In genomic region chr7:45174567-45175280, GRCm38 (mm10) we compare ENCODE assay signal across 10 mouse cellular contexts. TPM values are rescaled to one million over a fixed set of nuclear protein-coding genes. Genes with fewer than 3 reads are reported as not detected.
DNase-seq lines count a peak whose midpoint lies in the region; ATAC-seq and TF ChIP-seq lines count a peak whose summit lies in the region.
"Had no signal": no experiment of that assay in that cellular context is flagged by ENCODE, and none has a peak within 500 bp of the region (broad histone marks: within the 10 kb centered on the region; RNA-seq: fewer than 3 reads in every experiment).

No protein-coding gene starts in this region.

- H3K27ac ChIP-seq in forebrain, embryonic 10.5 days, result peak overlapping the region; percentile 44; the same call in 1 of the 2 replicates
- H3K27ac ChIP-seq in forebrain, embryonic 16.5 days (ENCODE audit: low read length), result no peak overlapping the region
- no peak overlapping the region for H3K27ac ChIP-seq in lung, postnatal 0 days (ENCODE audit: low read length)
- no peak overlapping the region for H3K27ac ChIP-seq in limb, embryonic 11.5 days (replicated peaks; ENCODE audit: low read depth, low read length)

- no peaks in the 10 kb centered on the region for H3K36me3 ChIP-seq in forebrain, embryonic 10.5 days (replicated peaks)
- H3K36me3 ChIP-seq in forebrain, embryonic 16.5 days (ENCODE audit: control insufficient read depth, insufficient read depth), result 0 out of 2 replicates have a peak, but pooled peaks cover 2% of the 10 kb centered on the region
- H3K36me3 ChIP-seq in lung, postnatal 0 days (ENCODE audit: insufficient read depth, low read length), result no peaks in the 10 kb centered on the region
- no peaks in the 10 kb centered on the region for H3K36me3 ChIP-seq in limb, embryonic 11.5 days (ENCODE audit: control insufficient read depth, insufficient read depth, low read length)

- ATAC-seq in forebrain, embryonic 16.5 days, result no peak
- ATAC-seq in lung, postnatal 0 days, result peak; percentile 12; the same call in 1 of the 2 replicates
- no peak for ATAC-seq in limb, embryonic 11.5 days (ENCODE audit: insufficient number of reproducible peaks, low FRiP score, low TSS enrichment, low read depth)

- H3K9me3 ChIP-seq in forebrain, embryonic 10.5 days, result peaks cover 23% of the 10 kb centered on the region
- H3K9me3 ChIP-seq in forebrain, embryonic 16.5 days (ENCODE audit: control insufficient read depth, low read length), result no peaks in the 10 kb centered on the region
- H3K9me3 ChIP-seq in lung, postnatal 0 days (ENCODE audit: low read length), result no peaks in the 10 kb centered on the region; the same call in 1 of the 2 replicates
- peaks cover 9% of the 10 kb centered on the region for H3K9me3 ChIP-seq in limb, embryonic 11.5 days (ENCODE audit: control insufficient read depth, low read length)

- peaks cover 98% of the 10 kb centered on the region for H3K27me3 ChIP-seq in forebrain, embryonic 10.5 days (ENCODE audit: poor library complexity, severe bottlenecking)
- H3K27me3 ChIP-seq in forebrain, embryonic 16.5 days (replicated peaks; ENCODE audit: control insufficient read depth, insufficient read depth, low read length), result peaks cover 62% of the 10 kb centered on the region
- peaks cover 55% of the 10 kb centered on the region for H3K27me3 ChIP-seq in lung, postnatal 0 days (replicated peaks; ENCODE audit: insufficient read depth, low read length)
- peaks cover 68% of the 10 kb centered on the region for H3K27me3 ChIP-seq in limb, embryonic 11.5 days (ENCODE audit: control insufficient read depth, insufficient read depth, low read length)

- TF ChIP-seq EP300 in lung, postnatal 0 days (IDR thresholded peaks at IDR 0.05), result no peak

- WGBS in forebrain, embryonic 10.5 days, result 2% methylated on average over 29 of the region's 29 CpGs
- WGBS in forebrain, embryonic 16.5 days, result 4% methylated on average over 27 of the region's 29 CpGs
- WGBS in lung, postnatal 0 days, result 6% methylated on average over 26 of the region's 29 CpGs
- 7% methylated on average over 25 of the region's 29 CpGs for WGBS in limb, embryonic 11.5 days

- no peak overlapping the region for H3K4me2 ChIP-seq in forebrain, embryonic 16.5 days (ENCODE audit: low read length)
- no peak overlapping the region for H3K4me2 ChIP-seq in lung, postnatal 0 days (replicated peaks; ENCODE audit: low read depth, low read length)
- H3K4me2 ChIP-seq in limb, embryonic 11.5 days (ENCODE audit: low read depth, severe bottlenecking), result no peak overlapping the region

- H3K9ac ChIP-seq in forebrain, embryonic 16.5 days (replicated peaks; ENCODE audit: low read depth, low read length), result no peak overlapping the region
- H3K9ac ChIP-seq in lung, postnatal 0 days (replicated peaks; ENCODE audit: low read depth), result no peak overlapping the region
- H3K9ac ChIP-seq in limb, embryonic 11.5 days (ENCODE audit: low read length), result no peak overlapping the region

- peak; percentile 43 for DNase-seq in forebrain, embryonic 10.5 days (ENCODE audit: extremely low spot score, low spot score)
- DNase-seq in lung, postnatal 0 days (ENCODE audit: low spot score), result no peak
- DNase-seq in lung, postnatal 4 days, result no peak
- peak; percentile 40 for DNase-seq in limb, embryonic 11.5 days (ENCODE audit: low spot score)
- peak; percentile 67 for DNase-seq in retina, postnatal 1 day
- DNase-seq in layer of hippocampus, postnatal 14 days (ENCODE audit: low spot score in 2 of 2), result no peak
- DNase-seq in layer of hippocampus, adult 9-10 months (ENCODE audit: low spot score), result no peak
- DNase-seq: adrenal gland, postnatal 36 days; kidney, adult 8-10 months had no signal

- H3K4me1 ChIP-seq in forebrain, embryonic 10.5 days, result peaks cover 27% of the 10 kb centered on the region
- H3K4me1 ChIP-seq in forebrain, embryonic 16.5 days (replicated peaks; ENCODE audit: control insufficient read depth, insufficient read depth, low read length), result peaks cover 9% of the 10 kb centered on the region
- no peaks in the 10 kb centered on the region for H3K4me1 ChIP-seq in lung, postnatal 0 days (ENCODE audit: insufficient read depth, low read depth, low read length)
- 0 out of 2 replicates have a peak, but pooled peaks cover 3% of the 10 kb centered on the region for H3K4me1 ChIP-seq in limb, embryonic 11.5 days (ENCODE audit: control insufficient read depth, insufficient read depth, low read length)

- peak overlapping the region; percentile 40 for H3K4me3 ChIP-seq in forebrain, embryonic 10.5 days
- no peak overlapping the region for H3K4me3 ChIP-seq in forebrain, embryonic 16.5 days (replicated peaks; ENCODE audit: low read length)
- H3K4me3 ChIP-seq in lung, postnatal 0 days (ENCODE audit: low read depth, low read length), result no peak overlapping the region
- 0 out of 2 replicates have a peak overlapping the region, but pooled peaks have one; percentile 5 for H3K4me3 ChIP-seq in limb, embryonic 11.5 days (ENCODE audit: low read depth, low read length)

- no peak for TF ChIP-seq CTCF in lung, postnatal 0 days (IDR thresholded peaks at IDR 0.05)

RNA-seq across cellular contexts. Expression of gene Gfy, which starts 4.6 kb away (rescaled TPM):
- polyA plus RNA-seq in forebrain, embryonic 10.5 days (2016; fragmentation: Nextera tagmentation; extraction: Ambion mirVana), result 0.15 TPM in 1 of 2 replicates, not detected in the other
- 0.51 TPM in 1 of 2 replicates, not detected in the other for polyA plus RNA-seq in forebrain, embryonic 16.5 days (2015; fragmentation: Nextera tagmentation; extraction: Ambion mirVana)
- polyA plus RNA-seq in lung, postnatal 0 days (2015; fragmentation: Nextera tagmentation; extraction: Ambion mirVana), result not detected in 2 replicates
- polyA plus RNA-seq in limb, embryonic 11.5 days (2014; fragmentation: Nextera tagmentation; extraction: Ambion mirVana), result not detected in 2 replicates
- total RNA-seq in layer of hippocampus, postnatal 14 days (2021), result under 1 TPM in 1 of 2 experiments, not detected in 1; 0.26 TPM
- total RNA-seq: adrenal gland, postnatal 36 days had no signal

RNA-seq across cellular contexts. Expression of gene Pth2, which starts 6.1 kb away (rescaled TPM):
- 0.33 TPM in 1 of 2 replicates, not detected in the other for polyA plus RNA-seq in forebrain, embryonic 10.5 days (2016; fragmentation: Nextera tagmentation; extraction: Ambion mirVana)
- 0.63 TPM in 1 of 2 replicates, not detected in the other for polyA plus RNA-seq in forebrain, embryonic 16.5 days (2015; fragmentation: Nextera tagmentation; extraction: Ambion mirVana)
- polyA plus RNA-seq in lung, postnatal 0 days (2015; fragmentation: Nextera tagmentation; extraction: Ambion mirVana), result not detected in 2 replicates
- polyA plus RNA-seq in limb, embryonic 11.5 days (2014; fragmentation: Nextera tagmentation; extraction: Ambion mirVana), result not detected in 2 replicates
- not detected for total RNA-seq in layer of hippocampus, postnatal 14 days (2021)
- total RNA-seq: adrenal gland, postnatal 36 days had no signal

RNA-seq across cellular contexts. Expression of gene Slc17a7, which starts 11.0 kb away (rescaled TPM):
- 0.95 and 1.2 TPM in 2 replicates for polyA plus RNA-seq in forebrain, embryonic 10.5 days (2016; fragmentation: Nextera tagmentation; extraction: Ambion mirVana)
- polyA plus RNA-seq in forebrain, embryonic 16.5 days (2015; fragmentation: Nextera tagmentation; extraction: Ambion mirVana), result 20.1 and 22.8 TPM in 2 replicates
- 0.56 and 0.65 TPM in 2 replicates for polyA plus RNA-seq in lung, postnatal 0 days (2015; fragmentation: Nextera tagmentation; extraction: Ambion mirVana)
- 0.11 TPM in 1 of 2 replicates, not detected in the other for polyA plus RNA-seq in limb, embryonic 11.5 days (2014; fragmentation: Nextera tagmentation; extraction: Ambion mirVana)
- 1,000 to 10,000 TPM; 1,582 to 1,636 TPM for total RNA-seq in layer of hippocampus, postnatal 14 days (2021)

RNA-seq across cellular contexts. Expression of gene Aldh16a1, which starts 20.3 kb away (rescaled TPM):
- 53.0 and 55.1 TPM in 2 replicates for polyA plus RNA-seq in forebrain, embryonic 10.5 days (2016; fragmentation: Nextera tagmentation; extraction: Ambion mirVana)
- polyA plus RNA-seq in forebrain, embryonic 16.5 days (2015; fragmentation: Nextera tagmentation; extraction: Ambion mirVana), result 19.3 and 20.9 TPM in 2 replicates
- polyA plus RNA-seq in lung, postnatal 0 days (2015; fragmentation: Nextera tagmentation; extraction: Ambion mirVana), result 26.7 and 26.8 TPM in 2 replicates
- 37.2 and 38.7 TPM in 2 replicates for polyA plus RNA-seq in limb, embryonic 11.5 days (2014; fragmentation: Nextera tagmentation; extraction: Ambion mirVana)
- 10 to 100 TPM; 14.0 to 15.9 TPM for total RNA-seq in layer of hippocampus, postnatal 14 days (2021)

RNA-seq across cellular contexts. Expression of gene Pih1d1, which starts 20.6 kb away (rescaled TPM):
- polyA plus RNA-seq in forebrain, embryonic 10.5 days (2016; fragmentation: Nextera tagmentation; extraction: Ambion mirVana), result 98.5 and 99.6 TPM in 2 replicates
- polyA plus RNA-seq in forebrain, embryonic 16.5 days (2015; fragmentation: Nextera tagmentation; extraction: Ambion mirVana), result 84.2 and 90.2 TPM in 2 replicates
- 51.7 and 58.4 TPM in 2 replicates for polyA plus RNA-seq in lung, postnatal 0 days (2015; fragmentation: Nextera tagmentation; extraction: Ambion mirVana)
- polyA plus RNA-seq in limb, embryonic 11.5 days (2014; fragmentation: Nextera tagmentation; extraction: Ambion mirVana), result 106 and 108 TPM in 2 replicates
- total RNA-seq in layer of hippocampus, postnatal 14 days (2021), result 10 to 100 TPM; 46.1 to 46.5 TPM

Comparison
In these comparisons a context has a peak if more than half of its experiments do, and no peak if none do; other contexts are left out.
1. H3K4me3 ChIP-seq: peak in forebrain, embryonic 10.5 days (single experiment) and limb, embryonic 11.5 days (single experiment); none in forebrain, embryonic 16.5 days (single experiment) and lung, postnatal 0 days (single experiment).
2. DNase-seq: peak in forebrain, embryonic 10.5 days (single experiment), limb, embryonic 11.5 days (single experiment) and retina, postnatal 1 day (single experiment); none in lung, postnatal 0 days (single experiment), lung, postnatal 4 days (0 of 2), layer of hippocampus, postnatal 14 days (0 of 2) and layer of hippocampus, adult 9-10 months (single experiment).